Mouse (Mus musculus): Measurements from ENCODE around the gene Ndufaf4. TPM values are rescaled to one million over a fixed set of nuclear protein-coding genes. Genes with fewer than 3 reads are reported as not detected.

Gene Ndufaf4
- total RNA-seq, 2 experiments from 2014 or later = 65.4 to 71.1 TPM

Other genes with a start within 250 kb of the Ndufaf4 start
- 1 to 10 TPM; 2.0 to 2.2 TPM for gene Klhl32, start 47.0 kb upstream of the Ndufaf4 start, total RNA-seq (2021)
- 1 to 10 TPM in 1 of 2 experiments, under 1 TPM in 1; 0.85 to 1.4 TPM for gene Gpr63, start 68.3 kb downstream of the Ndufaf4 start, total RNA-seq (2021)